Mouse (Mus musculus) urinary bladder, postnatal 25 days (tissue): Measurements from ENCODE around the gene Smco3.
"Not testable (repeated sequence)": the region's sequence is repeated elsewhere in the genome, so short reads cannot be mapped to it uniquely, and the experiment has no call there.

Experiments
- DNase-seq: peaks from one replicate; pipeline ENCODE4 v3.0.0; 2022; ENCODE audit warnings: low spot score

Gene Smco3

DNA sequence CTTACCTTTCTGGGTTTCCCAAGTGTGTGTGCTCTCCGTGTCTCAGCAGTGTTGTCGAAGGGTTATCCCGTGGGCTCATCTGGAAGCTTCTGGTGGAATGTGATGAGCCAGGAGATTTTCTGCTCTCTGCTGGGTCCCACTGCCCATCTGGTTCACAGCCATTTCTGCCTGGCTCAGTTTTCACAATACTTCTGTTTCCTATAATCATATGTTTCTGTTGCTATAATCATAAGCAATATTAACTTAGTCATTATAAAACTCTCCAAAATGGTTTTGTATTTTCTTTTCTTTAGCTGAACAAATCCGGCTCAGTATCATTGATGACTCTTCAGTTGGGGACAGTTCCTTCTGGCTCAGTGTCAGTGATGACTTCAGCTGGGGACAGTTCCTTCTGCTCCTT lies at the start of gene Smco3:
TSS of gene Smco3 (minus strand) at position 101 of the 400 bp plus-strand sequence.
- DNase-seq: no peak

DNA sequence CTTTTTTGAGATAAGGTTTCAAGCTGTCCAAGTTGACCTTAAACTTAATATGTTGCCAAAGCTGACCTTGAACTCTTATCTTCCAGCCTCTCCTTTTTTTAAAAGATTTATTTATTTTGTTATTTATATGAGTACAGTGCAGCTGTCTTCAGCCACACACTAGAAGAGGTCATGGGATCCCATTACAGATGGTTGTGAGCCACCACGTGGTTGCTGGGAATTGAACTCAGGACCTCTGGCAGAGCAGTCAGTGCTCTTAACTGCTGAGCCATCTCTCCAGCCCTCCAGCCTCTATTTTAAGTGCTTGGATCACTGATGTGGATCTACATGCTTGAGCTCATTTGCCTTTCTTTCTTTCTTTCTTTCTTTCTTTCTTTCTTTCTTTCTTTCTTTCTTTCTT lies 49.5 kb upstream of the Smco3 start:
- not testable (repeated sequence) for DNase-seq

DNA sequence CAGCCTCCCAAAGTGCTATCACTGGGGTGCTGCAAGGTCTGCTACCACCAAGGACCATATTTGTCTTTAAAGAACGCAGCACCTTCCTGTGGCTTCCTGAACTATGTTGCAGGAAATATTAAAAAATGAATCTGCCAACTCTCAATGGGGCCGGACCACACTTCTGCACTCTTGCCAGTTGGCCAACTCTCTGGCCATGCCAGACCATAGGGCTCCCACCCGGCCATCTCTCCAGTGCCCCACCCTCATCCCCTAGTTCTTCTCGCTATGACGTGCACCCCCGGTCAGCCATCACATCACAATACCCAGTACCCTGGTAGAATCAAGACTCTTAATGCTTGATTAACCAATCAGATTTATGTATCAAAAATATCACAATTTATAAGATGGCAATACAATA lies 48.7 kb upstream of the Smco3 start:
- no peak for DNase-seq

DNA sequence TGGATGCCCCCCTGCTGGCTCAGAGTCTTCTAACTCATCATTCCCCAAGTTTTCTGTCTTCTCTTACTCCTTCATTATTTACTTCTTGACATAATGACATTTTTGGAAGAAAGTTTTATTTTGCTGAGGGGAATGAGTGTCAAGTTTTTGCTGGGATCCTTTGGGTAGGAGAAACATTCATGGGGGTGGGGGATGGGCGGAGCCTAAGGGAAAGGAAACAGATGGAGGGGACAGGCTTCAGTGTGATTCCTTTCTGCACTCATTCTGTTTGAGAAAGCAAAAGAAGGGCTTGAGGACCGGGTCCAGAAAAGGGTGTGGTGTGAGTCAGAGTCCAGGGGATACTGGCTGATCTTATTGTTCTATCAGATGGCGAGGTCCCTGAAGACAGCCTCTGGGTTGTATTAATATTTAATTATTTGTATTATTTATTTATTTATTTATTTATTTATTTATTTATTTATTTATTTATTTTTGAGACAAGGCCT lies 48.2 kb upstream of the Smco3 start:
- DNase-seq: no peak

DNA sequence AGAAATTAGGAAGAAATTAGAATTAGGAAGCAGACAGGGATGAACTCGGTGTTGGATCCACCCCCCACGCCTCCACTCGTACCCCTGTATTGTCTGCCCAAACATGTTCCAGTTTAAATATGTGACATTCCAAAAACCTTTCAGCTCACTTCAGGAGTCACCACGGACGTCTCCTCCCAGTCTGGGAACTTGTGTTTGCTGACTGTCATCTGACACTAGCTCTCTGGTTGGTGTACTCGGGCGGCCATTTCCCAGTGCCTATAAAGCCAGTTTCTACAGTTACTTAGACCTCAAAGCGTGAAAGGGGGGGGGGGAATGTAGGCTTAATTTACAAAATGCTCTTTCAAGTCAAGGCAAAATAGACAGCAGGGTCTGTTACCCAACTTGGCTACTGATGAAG lies 46.4 kb upstream of the Smco3 start:
- DNase-seq: no peak

DNA sequence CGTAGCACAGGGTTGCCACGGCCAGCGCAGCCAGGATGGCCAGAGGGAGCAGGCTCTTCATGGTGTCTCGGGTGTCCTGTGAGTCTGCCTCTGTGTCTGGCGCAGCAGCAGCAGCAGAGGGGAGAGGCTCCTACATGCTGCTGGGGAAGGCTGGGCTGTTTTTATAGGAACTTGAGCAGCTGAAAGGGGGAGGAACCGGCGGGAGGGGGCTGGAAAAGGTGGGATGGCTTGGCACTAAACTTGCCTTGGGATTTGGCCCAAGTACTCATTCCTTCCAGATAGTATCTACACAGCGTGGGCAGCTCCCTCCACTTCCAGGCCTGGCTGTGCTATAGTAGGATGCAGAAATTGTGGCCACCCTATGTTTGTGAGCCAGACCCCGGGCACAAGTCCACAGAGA lies 40.4 kb upstream of the Smco3 start, which contains the start of gene Mgp:
TSS of gene Mgp (minus strand) at position 154 of the 400 bp plus-strand sequence.
- peak; percentile 44 for DNase-seq

DNA sequence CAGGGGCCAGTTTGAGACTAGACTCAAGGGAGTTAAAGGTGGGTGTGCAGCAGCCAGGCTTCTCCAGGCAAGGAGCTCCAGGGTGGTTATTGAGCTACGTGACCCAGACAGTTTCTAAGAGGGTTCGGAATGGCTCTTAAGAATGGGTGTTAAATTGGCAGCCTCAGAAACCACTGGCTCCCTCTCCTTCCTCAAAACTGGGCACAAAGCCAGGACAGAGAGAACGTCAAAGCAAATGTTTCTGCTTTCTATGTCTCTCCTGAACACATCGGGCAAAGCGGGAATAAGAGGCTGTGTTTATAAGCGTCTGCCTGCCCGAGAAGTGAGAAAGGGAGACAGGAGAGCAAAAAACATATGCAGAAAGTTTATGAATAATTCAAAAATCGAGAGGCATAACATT lies 39.3 kb upstream of the Smco3 start:
- DNase-seq: no peak

DNA sequence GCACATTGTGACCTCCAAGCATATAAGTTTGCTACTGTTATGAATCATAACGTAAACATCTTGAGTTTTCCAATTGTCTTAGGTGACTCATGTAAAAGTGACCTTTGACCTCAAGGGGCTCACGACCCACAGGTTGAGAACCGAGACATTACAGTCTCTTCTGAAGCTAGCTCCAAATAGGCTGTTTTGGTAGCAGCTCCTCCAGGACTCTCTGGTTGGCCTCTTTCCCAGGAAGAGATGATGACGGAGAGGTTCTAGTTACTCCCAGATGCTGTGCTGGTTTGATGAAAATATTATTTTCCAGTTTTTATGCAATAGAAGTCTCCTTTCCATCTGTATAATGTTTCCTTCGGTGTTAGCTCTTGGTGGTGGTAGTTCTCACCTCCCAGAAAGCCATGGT lies 33.7 kb upstream of the Smco3 start:
- DNase-seq: no peak

DNA sequence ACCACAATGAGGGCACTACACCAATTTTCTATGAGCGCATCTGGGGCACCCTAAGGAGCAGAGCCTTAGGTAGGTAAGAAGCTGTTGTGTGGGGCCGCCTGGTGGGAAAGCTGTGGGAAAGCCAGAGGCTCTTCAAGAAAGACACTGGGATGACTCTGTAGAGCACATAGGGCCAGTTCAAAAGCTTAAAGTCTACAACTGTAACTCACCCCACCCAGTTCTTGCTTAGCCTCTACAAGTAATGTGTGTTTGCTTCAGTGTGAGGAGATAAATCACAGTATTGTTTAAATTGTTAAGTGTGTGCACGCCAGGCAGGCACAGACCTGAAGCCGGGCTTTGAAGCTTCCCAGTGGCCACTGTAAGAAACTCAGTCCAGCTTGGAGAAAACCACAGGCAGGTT lies 30.9 kb upstream of the Smco3 start:
- DNase-seq: no peak

DNA sequence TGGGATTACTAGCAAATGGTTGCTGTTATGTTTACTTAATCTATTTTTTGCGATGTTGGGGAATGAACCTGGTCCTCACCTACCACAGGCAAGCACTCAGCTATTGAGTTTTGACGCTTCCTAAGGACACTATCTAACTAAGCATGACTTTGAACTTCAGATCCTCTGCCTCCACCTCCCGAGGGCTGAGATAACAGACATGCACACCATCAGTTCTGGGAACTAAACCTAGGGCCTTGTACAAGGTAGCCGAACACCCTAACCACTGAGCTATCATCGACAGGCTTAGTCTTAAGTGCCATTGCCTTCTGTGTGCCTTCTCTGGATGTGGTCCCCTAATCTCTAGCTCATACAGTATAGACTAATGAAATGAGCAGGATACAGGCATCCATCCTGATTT lies 30.1 kb upstream of the Smco3 start:
- no peak for DNase-seq

DNA sequence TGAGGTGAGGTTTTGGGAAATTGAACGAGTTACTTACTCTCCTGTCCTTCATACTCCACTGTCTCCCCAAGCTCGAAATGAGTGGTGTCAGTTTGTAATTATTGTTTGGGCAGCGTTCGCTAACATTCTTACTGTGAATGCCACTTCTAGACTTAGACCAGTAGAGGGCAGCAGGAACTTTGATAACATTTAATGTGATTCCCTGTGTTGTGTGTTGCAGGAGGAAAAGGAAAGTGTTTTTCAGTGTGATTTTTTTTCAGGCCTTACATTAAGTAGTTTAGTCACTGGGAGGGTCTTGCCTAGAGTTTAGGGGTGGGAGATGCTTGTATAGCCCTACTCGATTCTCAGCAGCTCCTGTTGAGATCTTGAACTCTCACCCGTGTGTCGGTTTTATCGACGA lies 25.8 kb upstream of the Smco3 start:
- no peak for DNase-seq

DNA sequence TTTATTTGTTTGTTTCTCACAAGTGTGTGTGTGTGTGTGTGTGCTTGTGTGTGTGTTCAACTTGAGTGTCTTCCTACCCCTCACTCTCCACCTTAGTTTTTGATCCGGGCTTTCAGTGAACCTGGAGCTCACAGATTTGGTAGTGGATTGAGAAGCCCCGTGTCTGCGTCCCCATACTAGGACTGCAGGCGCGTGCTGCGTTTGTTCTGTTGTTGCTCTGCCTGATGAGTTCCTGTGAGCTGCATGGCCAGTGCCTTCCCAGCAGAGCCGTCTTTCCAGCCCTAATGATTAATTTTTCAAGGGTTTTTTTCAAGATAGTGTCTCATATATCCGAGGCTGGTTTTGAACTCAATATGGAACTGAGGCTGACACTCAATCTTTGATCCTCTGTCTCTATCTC lies 23.2 kb upstream of the Smco3 start:
- no peak for DNase-seq

DNA sequence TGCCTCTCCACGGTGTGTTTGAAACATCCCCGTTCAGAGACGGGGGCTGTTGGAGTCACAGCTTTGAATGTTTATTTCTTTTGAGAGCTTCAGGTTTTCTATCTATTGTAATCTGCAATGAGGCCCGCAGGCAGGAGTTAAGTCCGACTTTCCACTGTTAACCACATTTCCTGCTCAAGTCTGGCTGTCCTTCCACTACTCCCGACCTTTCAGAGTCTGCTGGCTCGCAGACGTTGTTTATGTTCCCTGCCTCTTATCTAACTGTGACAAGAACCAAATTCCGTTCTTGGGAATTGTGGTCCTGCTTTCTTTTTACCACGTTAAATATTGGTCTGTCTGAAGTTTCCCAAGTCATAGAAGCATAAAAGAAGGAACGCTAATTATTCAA lies 22.6 kb upstream of the Smco3 start:
- no peak for DNase-seq

DNA sequence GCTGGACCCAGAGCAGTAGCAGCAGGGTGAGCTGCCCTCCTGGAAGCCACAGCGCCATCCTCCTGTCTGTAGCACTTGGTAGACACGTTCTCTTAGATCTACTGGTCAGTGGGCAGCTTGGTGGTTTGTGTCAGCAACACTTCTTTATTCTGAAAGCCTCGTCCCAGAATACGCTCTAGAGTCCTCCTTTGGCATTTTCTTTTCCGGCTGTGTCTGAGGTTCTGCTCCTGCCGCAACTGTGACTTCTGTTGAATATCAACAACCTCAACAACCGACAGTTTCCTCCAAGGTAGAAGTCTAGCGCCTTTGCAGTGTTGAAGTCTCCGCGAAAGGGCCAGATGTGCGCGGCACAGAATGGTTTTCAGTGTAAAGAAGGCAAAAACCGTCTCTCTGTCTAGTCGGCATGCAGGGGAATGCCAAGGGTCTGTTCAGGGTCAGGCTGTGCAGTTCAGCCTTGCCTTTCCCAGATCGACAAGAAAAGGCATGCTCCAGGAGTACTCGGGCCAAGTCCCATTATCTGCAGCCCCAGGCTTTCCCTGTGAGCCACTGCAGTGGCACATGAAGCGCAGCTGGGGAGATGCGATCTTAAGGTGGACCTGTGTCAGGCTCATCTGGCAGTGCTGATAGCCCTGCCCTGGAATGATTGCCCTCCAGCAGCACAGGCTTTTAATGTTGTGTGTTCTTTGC lies 22.1 kb upstream of the Smco3 start, which contains the start of gene Art4:
TSS of gene Art4 (minus strand) at position 548 of the 687 bp plus-strand sequence.
- no peak for DNase-seq

DNA sequence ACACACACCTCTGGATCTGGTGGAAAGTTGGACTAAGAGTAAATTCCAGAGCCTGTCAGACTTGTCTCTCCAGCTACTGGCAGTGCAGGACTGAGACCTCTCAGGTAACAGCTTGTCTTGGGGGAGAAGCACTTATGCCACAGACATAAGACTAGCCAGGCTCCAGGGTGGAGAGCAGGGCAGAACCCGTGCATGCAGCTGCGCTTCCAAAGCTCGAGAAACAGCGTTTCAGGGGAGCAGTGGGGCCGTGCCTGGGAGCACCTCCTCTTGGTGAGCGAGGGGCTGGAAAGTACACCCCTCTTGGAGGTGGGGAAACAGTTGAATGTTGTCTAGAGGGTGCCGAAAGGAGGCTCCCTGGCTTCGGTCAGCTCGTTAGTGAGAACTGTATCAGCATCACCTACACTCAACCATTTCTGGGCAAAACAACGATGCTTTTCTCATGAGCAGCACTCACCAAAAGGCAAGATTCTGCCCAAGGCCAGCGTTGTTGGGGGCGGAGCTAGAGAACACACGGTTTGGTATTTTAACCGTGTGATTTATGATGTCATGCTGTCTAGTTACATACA lies 20.9 kb upstream of the Smco3 start:
- DNase-seq: no peak

DNA sequence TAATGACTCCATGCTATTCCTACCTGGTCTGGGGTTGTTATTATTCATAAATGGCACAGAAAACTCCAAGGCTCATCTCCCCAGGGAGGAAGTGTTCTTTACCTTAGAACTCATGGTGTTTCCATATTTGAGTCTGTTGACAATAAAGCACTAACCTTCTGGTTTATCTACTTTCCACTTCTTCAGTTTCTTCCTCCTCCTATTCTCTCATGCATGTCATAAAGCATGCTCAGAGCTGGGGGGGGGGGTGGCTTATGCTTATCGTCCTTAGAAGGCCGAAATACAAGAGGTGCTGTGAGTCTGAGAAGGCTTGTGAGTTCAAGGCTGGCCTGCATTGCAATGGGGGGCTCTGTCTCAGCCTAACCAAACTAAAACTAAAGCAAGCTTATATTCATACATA lies 19.9 kb upstream of the Smco3 start:
- DNase-seq: no peak

DNA sequence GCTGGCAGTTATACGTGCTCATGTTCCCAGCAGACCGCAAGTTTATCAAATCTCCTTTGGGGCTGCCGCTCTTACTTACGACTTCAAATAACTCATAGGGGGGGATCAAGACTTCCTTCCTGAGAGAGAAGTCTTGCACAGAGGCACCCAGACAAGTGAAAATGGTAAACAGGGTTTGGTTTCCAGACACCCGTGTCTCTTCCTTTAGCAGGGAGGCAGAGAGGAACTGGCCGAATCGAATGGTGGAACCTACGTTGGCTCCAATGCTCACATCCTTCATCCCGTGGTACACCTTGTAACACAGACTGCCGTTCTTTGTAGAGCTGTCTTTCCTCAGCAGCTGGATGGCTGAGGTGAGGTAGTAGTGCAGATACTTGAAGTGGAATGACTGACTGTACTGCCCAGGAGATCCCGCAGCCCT lies 19.1 kb upstream of the Smco3 start:
- no peak for DNase-seq

DNA sequence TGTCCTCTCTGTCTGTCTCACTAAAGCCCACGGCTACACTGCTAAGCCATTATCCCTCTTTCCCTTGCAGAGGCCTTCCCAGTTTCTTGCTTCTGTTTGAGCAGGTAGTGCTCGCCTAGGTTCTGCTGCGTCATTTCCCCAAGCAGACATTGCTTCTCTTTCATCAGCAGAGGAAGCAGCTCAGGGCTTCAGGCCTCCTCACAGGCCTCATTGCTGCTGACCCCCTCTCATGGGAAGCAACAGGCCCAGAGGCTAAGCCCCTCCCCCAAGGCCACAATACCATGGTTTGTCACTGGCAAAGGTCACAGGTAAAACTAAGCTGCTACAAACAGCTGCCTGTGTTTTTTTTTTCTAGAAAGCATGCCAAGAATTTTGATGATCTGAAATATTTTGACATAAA lies 17.5 kb upstream of the Smco3 start:
- no peak for DNase-seq

DNA sequence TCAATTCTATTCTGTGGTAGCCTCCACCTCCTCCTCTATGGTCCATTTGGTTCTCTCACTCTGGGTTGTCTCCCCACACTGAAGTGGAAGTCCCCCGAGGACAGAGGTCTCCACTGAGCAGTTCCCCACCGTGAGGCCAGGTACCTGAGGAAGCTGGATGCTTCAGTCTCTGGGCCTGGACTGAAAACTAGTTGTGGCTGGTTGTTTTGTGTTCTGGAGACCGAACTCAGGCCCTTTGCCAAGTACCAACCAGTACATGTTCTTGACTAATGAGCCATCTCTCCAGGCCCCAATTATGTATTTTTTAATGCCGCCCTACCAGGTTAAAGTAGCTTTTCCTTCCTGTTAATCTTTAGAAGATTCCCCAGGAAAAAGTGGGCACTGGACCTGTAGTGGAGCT lies 17.1 kb upstream of the Smco3 start:
- DNase-seq: no peak

DNA sequence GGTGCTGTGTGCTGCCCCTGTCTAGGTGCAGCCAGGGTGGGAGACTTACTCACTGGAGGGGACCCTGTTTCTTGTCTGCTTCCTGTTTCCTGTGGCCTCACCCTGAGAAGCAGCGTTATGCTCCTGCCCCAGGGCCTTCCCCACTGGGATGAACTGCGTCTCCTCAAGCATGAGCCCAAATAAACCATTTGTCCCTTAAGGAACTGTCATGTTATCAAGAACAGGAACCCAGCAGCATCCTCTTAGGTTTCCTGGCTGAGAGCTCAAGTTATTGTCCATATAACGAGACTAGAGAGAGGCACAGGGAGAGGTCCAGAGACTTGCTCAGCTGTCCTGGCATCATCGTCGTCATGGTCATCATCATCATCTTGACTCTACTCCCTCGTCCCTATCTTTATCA lies 15.0 kb upstream of the Smco3 start:
- DNase-seq: no peak

DNA sequence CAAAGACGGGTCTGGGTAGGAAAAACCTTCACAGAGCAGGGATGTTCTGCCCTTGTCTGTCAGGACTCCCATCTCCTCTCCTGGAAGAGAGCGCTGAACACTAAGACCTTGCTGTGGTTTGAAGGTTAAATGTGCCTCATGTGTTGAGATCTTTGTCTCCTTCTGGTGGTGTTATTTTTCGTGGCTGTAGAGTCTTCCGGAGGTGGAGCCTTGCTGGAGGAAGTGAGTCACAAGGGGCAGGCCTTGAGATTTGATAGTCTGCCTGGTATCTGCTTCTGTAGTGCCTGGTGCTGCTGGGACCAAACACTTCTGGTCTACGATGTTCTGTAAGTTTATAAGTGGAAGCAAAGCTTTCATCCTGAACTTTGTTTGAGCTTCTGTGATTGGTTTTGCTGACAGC lies 13.7 kb upstream of the Smco3 start:
- DNase-seq: no peak

DNA sequence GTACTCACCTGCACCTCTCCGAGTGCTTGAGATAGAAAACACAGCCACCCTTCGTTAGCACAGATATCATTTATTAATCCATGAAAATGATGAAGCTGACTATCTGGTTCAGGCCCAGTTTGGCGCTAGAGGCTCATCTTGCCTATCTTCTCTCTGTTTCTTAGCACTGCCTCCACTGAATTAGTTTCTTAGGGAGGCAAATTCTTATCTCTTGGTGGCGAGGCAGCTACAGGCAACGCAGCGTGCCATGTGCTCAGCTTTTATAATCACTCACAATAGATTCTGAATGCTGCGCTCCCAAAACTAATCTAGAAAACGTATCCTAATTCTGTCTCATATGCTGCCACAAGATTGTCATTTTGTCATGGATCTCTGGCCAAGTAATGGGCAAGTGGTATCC lies 13.1 kb upstream of the Smco3 start:
- DNase-seq: no peak

DNA sequence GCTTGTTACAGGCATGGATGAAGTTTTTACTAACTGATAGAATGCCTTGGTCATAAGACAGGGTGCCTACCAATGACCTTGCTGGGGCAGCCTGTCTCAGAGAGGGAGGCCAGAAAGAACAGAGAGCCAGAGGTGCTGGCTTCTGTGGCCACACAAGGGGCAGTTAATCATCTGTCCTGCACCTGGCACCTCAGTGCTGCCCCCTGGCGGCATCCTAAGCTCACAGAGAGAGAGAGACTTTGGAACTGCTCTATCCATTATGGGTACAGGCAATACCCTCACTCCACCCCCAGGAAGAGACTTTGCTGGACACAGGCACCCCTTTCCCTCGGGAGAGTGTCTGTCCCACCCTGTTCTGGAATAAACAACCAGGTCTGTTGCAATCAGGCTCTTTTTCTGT lies 12.5 kb upstream of the Smco3 start:
- DNase-seq: peak; percentile 70

DNA sequence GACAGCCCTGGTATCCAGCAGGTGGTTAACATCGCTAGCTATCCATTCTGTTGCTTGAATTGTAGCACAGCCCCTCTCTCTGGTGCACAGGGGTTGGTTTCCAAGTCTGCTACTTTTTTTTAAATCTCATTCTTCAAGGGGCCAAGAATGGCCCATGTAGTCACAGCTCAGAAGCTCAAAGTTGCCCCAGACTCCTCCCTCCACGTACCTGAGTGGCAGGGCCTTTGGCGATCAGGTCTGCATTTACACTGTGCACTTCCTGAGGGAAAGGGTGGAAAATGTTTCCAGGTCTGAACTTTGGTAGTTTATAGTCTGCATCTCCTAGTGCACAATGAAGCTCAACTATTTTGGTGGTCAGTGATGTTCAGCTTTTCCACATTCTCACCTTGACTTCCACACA lies 12.0 kb upstream of the Smco3 start:
- DNase-seq: no peak
